Mouse (Mus musculus) thymus, postnatal 36 days (tissue): ENCODE results near the gene Myo1c.

ENCODE experiments used
- DNase-seq, 2 experiments: peaks; one replicate each; pipeline ENCODE4 v3.0.0; 2022; ENCODE audit warnings: mixed read lengths in 2 of 2

The Myo1c gene

GRCm38 (mm10) chr11:75650958-75651425 is 688 bp downstream of the Myo1c start:
- no peak for DNase-seq

- peak; percentile 76 to 79 for DNase-seq
Measured at GRCm38 (mm10) chr11:75651426-75652221, 1.3 kb downstream of the Myo1c start.

- DNase-seq = peak; percentile 68 to 82
Measured at GRCm38 (mm10) chr11:75652222-75652941, 2.1 kb downstream of the Myo1c start.

- peak; percentile 18 to 26 for DNase-seq
Measured at GRCm38 (mm10) chr11:75652942-75653684, 2.8 kb downstream of the Myo1c start.

GRCm38 (mm10) chr11:75653781-75654470 is 3.6 kb downstream of the Myo1c start:
- peak; percentile 74 to 83 for DNase-seq

GRCm38 (mm10) chr11:75654471-75655390 is 4.4 kb downstream of the Myo1c start:
- DNase-seq = peak; percentile 65 to 78

GRCm38 (mm10) chr11:75655621-75656545 is 5.6 kb downstream of the Myo1c start:
- peak; percentile 66 to 77 for DNase-seq

- peak in 1 of 2 experiments; percentile 12 for DNase-seq
Measured at GRCm38 (mm10) chr11:75656621-75657590, 6.6 kb downstream of the Myo1c start.

GRCm38 (mm10) chr11:75657841-75658240 is 7.5 kb downstream of the Myo1c start:
- no peak for DNase-seq

- no peak for DNase-seq
Measured at GRCm38 (mm10) chr11:75658311-75658710, 8.0 kb downstream of the Myo1c start.

GRCm38 (mm10) chr11:75658996-75659750 is 8.9 kb downstream of the Myo1c start:
- no peak for DNase-seq

GRCm38 (mm10) chr11:75660081-75660590 is 9.8 kb downstream of the Myo1c start:
- DNase-seq = no peak

GRCm38 (mm10) chr11:75660941-75661800 is 10.9 kb downstream of the Myo1c start:
- no peak for DNase-seq

GRCm38 (mm10) chr11:75662131-75662530 is 11.8 kb downstream of the Myo1c start:
- no peak for DNase-seq

GRCm38 (mm10) chr11:75666296-75666695 is 16.0 kb downstream of the Myo1c start:
- no peak for DNase-seq

- DNase-seq = no peak
Measured at GRCm38 (mm10) chr11:75668621-75669020, 18.3 kb downstream of the Myo1c start.
